Mouse (Mus musculus) intestine, embryonic 14.5 days (tissue): ENCODE data around the gene Zfp385b. TPM values are rescaled to one million over a fixed set of nuclear protein-coding genes. Genes with fewer than 3 reads are reported as not detected.

Experiments
- ATAC-seq: fragments of 200-750 bp; cut with Nextera tagmentation; replicated peaks from 2 replicates; pipeline ENCODE4 v1.8.0; 2017; ENCODE audit warnings: low read depth, moderate number of reproducible peaks, moderate TSS enrichment, moderate library complexity; ENCODE audit not compliant: low FRiP score, low TSS enrichment
- DNase-seq: peaks from one replicate; pipeline ENCODE4 v3.0.0-alpha.2; 2018; ENCODE audit warnings: low spot score
- H3K27ac ChIP-seq: fragments of 300-500 bp; sonication (generic); 2 replicates; pipeline ENCODE4 v1.5.1; 2014; ENCODE audit warnings: low read depth, mild to moderate bottlenecking, control low read depth
- H3K27me3 ChIP-seq: fragments of 300-500 bp; sonication (generic); replicated peaks from 2 replicates; pipeline ENCODE4 v1.6.1; 2014; ENCODE audit warnings: low read length, control low read depth; ENCODE audit not compliant: control insufficient read depth, insufficient read depth
- H3K36me3 ChIP-seq: fragments of 300-500 bp; sonication (generic); 2 replicates; pipeline ENCODE4 v1.6.1; 2014; ENCODE audit warnings: low read length, control low read depth; ENCODE audit not compliant: control insufficient read depth, insufficient read depth
- H3K4me1 ChIP-seq: fragments of 300-500 bp; sonication (generic); replicated peaks from 2 replicates; pipeline ENCODE4 v1.6.1; 2014; ENCODE audit warnings: low read length, control low read depth, mixed read lengths; ENCODE audit not compliant: control insufficient read depth, insufficient read depth
- H3K4me2 ChIP-seq: fragments of 300-500 bp; sonication (generic); 2 replicates; pipeline ENCODE4 v1.6.1; 2014; ENCODE audit warnings: low read length
- H3K4me3 ChIP-seq: fragments of 300-500 bp; sonication (generic); 2 replicates; pipeline ENCODE4 v1.5.1; 2014; ENCODE audit warnings: low read depth, low read length, control low read depth, mixed read lengths
- H3K9ac ChIP-seq: fragments of 300-500 bp; sonication (generic); 2 replicates; pipeline ENCODE4 v1.6.1; 2014; ENCODE audit warnings: mild to moderate bottlenecking, low read length
- H3K9me3 ChIP-seq: fragments of 300-500 bp; sonication (generic); 2 replicates; pipeline ENCODE4 v1.6.1; 2016; ENCODE audit warnings: low read length, control low read depth; ENCODE audit not compliant: control insufficient read depth
- WGBS: fragments of 180-500 bp; shearing (Covaris S2); extraction: QIAGEN DNeasy Blood & Tissue Kit; methylation state at CpG from one replicate; pipeline ENCODE4 v1.1.7; 2014; 5-methylcytosine and 5-hydroxymethylcytosine counted together
- polyA plus RNA-seq: library from polyadenylated mRNA; unstranded; fragments of >200 nt; fragmentation: Nextera tagmentation; extraction: Ambion mirVana; gene quantifications from 2 replicates; pipeline ENCODE4 v1.2.1, GENCODE M21; 2014

Gene Zfp385b
- polyA plus RNA-seq, 1 experiment from 2014 or later = 7.9 TPM

DNA sequence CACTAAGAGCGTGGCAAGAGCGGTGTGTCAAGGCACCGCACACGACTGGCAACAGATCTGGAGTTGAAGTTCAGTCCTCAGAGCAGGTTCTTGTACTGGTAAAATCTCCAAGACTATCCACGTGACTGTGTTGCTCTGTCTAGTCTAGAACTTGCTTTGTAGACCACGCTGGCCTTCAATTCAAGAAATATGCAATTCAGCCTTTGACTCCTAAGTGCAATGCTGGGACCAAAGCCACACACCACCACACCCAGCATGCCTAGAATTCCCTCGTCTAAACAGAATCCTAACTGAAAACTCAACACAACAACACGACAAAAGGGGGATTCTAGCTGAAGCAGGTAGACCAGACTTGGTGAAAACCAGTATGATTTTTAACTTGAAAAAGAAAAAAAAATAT is 332.3 kb downstream of the Zfp385b start:
- Histone ChIP-seq H3K27ac (no peak overlapping the region), H3K27me3 (no peaks in the 10 kb centered on the region), H3K36me3 (no peaks in the 10 kb centered on the region), H3K9ac (no peak overlapping the region), H3K4me1 (no peaks in the 10 kb centered on the region), H3K9me3 (no peaks in the 10 kb centered on the region), H3K4me3 (no peak overlapping the region), H3K4me2 (no peak overlapping the region)
- no peak for DNase-seq
- 91% methylated on average over 8 of the region's 8 CpGs for WGBS
- no peak for ATAC-seq

GRCm38 (mm10) chr2:77481274-77481673 is 338.2 kb downstream of the Zfp385b start:
- ATAC-seq = no peak
- Histone ChIP-seq H3K4me2 (no peak overlapping the region), H3K27me3 (no peaks in the 10 kb centered on the region), H3K4me1 (no peaks in the 10 kb centered on the region), H3K4me3 (no peak overlapping the region), H3K36me3 (no peaks in the 10 kb centered on the region), H3K27ac (no peak overlapping the region), H3K9ac (no peak overlapping the region), H3K9me3 (no peaks in the 10 kb centered on the region)
- 85% methylated on average over 10 of the region's 10 CpGs for WGBS
- DNase-seq = no peak

- Histone ChIP-seq H3K4me2 (no peak overlapping the region), H3K9ac (no peak overlapping the region), H3K36me3 (no peaks in the 10 kb centered on the region), H3K4me3 (no peak overlapping the region), H3K9me3 (no peaks in the 10 kb centered on the region), H3K27ac (no peak overlapping the region), H3K27me3 (no peaks in the 10 kb centered on the region), H3K4me1 (no peaks in the 10 kb centered on the region)
- DNase-seq (no peak), ATAC-seq (no peak)
- WGBS = 29% methylated on average over 10 of the region's 10 CpGs
Measured at GRCm38 (mm10) chr2:77477536-77477935, 341.9 kb downstream of the Zfp385b start.

DNA sequence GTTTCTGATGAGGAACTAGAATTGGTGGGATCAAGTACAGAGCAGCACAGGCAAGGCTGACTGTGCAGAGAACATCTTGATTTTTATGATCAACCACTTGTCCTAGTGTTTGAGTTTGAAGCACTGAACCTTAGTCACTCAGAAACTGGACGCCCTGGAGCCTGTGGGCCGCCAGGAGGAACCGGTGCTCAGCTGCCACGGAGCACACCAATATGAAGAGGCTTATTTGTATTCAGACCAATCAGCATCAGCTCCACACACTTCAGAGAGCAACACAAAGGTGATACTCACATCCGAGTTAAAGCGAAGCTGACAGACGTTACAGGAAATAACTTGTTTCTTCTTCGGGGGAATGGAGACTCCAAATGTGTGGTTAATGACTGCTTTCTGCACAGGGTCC is 343.0 kb downstream of the Zfp385b start:
- Histone ChIP-seq H3K4me3 (no peak overlapping the region), H3K27ac (no peak overlapping the region), H3K9me3 (no peaks in the 10 kb centered on the region), H3K9ac (no peak overlapping the region), H3K4me1 (no peaks in the 10 kb centered on the region), H3K36me3 (no peaks in the 10 kb centered on the region), H3K27me3 (no peaks in the 10 kb centered on the region), H3K4me2 (no peak overlapping the region)
- DNase-seq = no peak
- 60% methylated on average over 8 of the region's 8 CpGs for WGBS
- no peak for ATAC-seq

DNA sequence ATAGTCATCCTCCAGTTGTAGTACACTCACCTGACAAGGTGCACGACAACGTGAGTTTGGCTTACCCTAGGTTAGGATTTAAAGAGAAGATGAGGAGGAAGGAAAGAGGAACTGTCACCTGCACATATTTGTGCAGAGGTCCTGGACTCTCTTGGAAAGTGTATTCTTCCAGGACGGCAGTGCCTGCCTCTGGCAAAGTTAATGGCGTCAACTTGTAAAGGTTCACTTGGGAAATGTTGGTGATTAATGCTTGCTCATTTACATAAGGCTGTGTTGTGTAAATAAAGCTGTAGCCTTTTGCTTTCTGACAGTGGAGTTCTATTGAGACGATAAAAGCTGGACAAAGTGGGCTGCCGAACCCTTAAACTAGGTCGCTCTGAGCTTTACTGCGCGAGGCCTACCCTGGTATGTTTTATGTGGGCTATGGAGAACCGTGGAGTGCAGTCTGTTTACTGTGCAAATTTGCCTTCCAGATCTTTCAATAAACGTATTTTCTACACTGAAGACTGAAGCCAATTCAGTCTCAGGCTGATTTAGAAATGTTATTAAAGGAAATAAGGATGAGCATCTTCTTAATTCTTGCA is 347.1 kb downstream of the Zfp385b start:
- no peaks in the 10 kb centered on the region for H3K4me1 ChIP-seq
- H3K4me3 ChIP-seq = no peak overlapping the region
- H3K9ac ChIP-seq = no peak overlapping the region
- ATAC-seq (no peak), DNase-seq (no peak)
- no peaks in the 10 kb centered on the region for H3K27me3 ChIP-seq
- H3K27ac ChIP-seq = no peak overlapping the region
- H3K36me3 ChIP-seq = no peaks in the 10 kb centered on the region
- no peak overlapping the region for H3K4me2 ChIP-seq
- WGBS = 73% methylated on average over 11 of the region's 11 CpGs
- no peaks in the 10 kb centered on the region for H3K9me3 ChIP-seq

DNA sequence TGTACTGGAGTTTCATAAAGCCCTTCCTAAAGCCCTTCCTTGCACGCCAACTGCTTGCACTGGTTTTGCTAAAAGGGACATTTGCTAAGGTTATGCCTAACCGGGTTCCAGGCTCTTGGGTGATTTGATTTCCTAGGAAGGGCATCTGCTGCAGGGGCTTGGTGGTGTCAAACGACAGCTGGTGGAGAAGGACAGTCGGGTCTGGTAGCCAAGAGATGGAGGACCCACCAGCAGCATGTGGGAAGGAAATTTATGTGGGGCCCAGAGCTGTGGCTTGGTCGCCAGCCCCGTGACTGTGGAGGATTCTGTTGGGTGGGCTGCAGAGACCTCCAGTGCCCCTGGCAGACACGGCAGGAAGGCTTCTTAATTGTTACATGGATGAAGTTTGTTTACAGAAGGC is 348.7 kb downstream of the Zfp385b start:
- Histone ChIP-seq H3K4me2 (no peak overlapping the region), H3K9ac (no peak overlapping the region), H3K27me3 (no peaks in the 10 kb centered on the region), H3K9me3 (no peaks in the 10 kb centered on the region), H3K4me3 (no peak overlapping the region), H3K27ac (no peak overlapping the region), H3K4me1 (no peaks in the 10 kb centered on the region), H3K36me3 (no peaks in the 10 kb centered on the region)
- WGBS = 56% methylated on average over 7 of the region's 7 CpGs
- DNase-seq (no peak), ATAC-seq (no peak)

GRCm38 (mm10) chr2:77461413-77461812 is 358.0 kb downstream of the Zfp385b start:
- Histone ChIP-seq H3K9me3 (no peaks in the 10 kb centered on the region), H3K4me2 (no peak overlapping the region), H3K36me3 (no peaks in the 10 kb centered on the region), H3K4me1 (no peaks in the 10 kb centered on the region), H3K9ac (no peak overlapping the region), H3K27ac (no peak overlapping the region), H3K27me3 (no peaks in the 10 kb centered on the region), H3K4me3 (no peak overlapping the region)
- WGBS = 84% methylated on average over 10 of the region's 10 CpGs
- no peak for ATAC-seq
- no peak for DNase-seq

DNA sequence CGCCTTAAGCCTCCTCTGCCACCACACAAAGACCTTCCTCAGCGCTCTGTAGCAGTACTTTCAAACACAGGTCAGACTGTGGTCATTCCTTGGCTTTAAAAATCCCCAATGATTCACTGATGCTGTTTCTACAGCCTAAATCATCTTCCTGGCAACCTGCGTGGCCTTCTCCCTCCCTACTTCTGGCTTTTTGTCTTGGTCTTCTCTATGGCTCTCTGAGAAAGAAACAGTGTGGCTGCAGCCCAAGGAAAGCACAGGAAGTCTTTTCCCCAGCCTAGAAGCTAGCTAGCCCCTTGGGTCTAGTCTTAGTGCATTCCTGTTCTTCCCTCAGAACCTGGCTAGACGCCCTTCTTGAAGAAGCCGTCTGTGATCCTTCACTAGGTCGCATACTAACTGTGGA is 359.4 kb downstream of the Zfp385b start:
- WGBS = 79% methylated on average over 6 of the region's 6 CpGs
- Histone ChIP-seq H3K9me3 (no peaks in the 10 kb centered on the region), H3K9ac (no peak overlapping the region), H3K36me3 (no peaks in the 10 kb centered on the region), H3K27me3 (no peaks in the 10 kb centered on the region), H3K27ac (no peak overlapping the region), H3K4me3 (no peak overlapping the region), H3K4me1 (no peaks in the 10 kb centered on the region), H3K4me2 (no peak overlapping the region)
- ATAC-seq = no peak
- no peak for DNase-seq

DNA sequence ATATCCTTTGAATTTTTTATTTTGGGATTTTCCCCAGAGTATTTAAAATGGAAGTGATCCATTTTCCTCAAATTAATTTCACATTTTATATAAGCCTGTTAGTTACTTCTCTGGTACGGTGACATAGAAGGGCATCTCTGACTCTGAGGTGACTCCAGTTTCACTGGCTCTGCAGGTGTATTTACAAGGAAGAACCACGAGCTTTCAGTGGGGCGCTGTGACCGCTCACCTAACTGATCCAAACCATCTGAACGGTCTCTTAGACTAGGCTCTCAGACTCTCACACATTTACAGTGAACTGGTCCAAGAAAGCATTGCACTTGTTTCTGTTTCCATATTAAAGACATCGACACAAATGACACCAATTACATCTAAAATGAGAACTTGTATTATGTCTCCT is 361.0 kb downstream of the Zfp385b start:
- H3K4me2 ChIP-seq = no peak overlapping the region

More for the DNA sequence above, 361.0 kb downstream of the Zfp385b start:
- no peaks in the 10 kb centered on the region for H3K27me3 ChIP-seq
- no peak overlapping the region for H3K9ac ChIP-seq
- no peaks in the 10 kb centered on the region for H3K36me3 ChIP-seq
- no peak overlapping the region for H3K4me3 ChIP-seq
- 88% methylated on average over 6 of the region's 6 CpGs for WGBS
- no peak overlapping the region for H3K27ac ChIP-seq
- ATAC-seq (no peak), DNase-seq (no peak)
- no peaks in the 10 kb centered on the region for H3K9me3 ChIP-seq
- H3K4me1 ChIP-seq = no peaks in the 10 kb centered on the region
